ENCODE assay signal across 9 mouse cellular contexts in genomic region chr12:8498591-8499000, GRCm38 (mm10). TPM values are rescaled to one million over a fixed set of nuclear protein-coding genes. Genes with fewer than 3 reads are reported as not detected.
DNase-seq lines count a peak whose midpoint lies in the region; ATAC-seq and TF ChIP-seq lines count a peak whose summit lies in the region.
"Had no signal": no experiment of that assay in that cellular context is flagged by ENCODE, and none has a peak within 500 bp of the region (broad histone marks: within the 10 kb centered on the region; RNA-seq: fewer than 3 reads in every experiment).

No protein-coding gene starts in this region.

- H3K79me2 ChIP-seq in MEL (ENCODE audit: control insufficient read depth, insufficient read depth, low read length, poor library complexity) (no peaks in the 10 kb centered on the region; the same call in 1 of the 2 replicates), myocyte (ENCODE audit: control insufficient read depth, insufficient read depth) (peaks cover 35% of the 10 kb centered on the region)

- H3K9ac ChIP-seq in MEL (ENCODE audit: control insufficient read depth, low read depth, low read length, poor library complexity, severe bottlenecking) = no peak overlapping the region
- H3K9ac ChIP-seq in hindbrain, embryonic 13.5 days = peak overlapping the region; percentile 98
- peak overlapping the region; percentile 99 for H3K9ac ChIP-seq in limb, embryonic 15.5 days

- H3K4me2 ChIP-seq in hindbrain, embryonic 13.5 days = peak overlapping the region; percentile 91
- peak overlapping the region; percentile 67 for H3K4me2 ChIP-seq in limb, embryonic 15.5 days
- H3K4me2 ChIP-seq in myocyte (ENCODE audit: low read depth) = peak overlapping the region; percentile 30

- peaks cover 2 to 19% of the 10 kb centered on the region in 2 experiments for H3K4me1 ChIP-seq in MEL (ENCODE audit: control insufficient read depth in 1 of 2, insufficient read depth in 2 of 2, low read length in 2 of 2)
- H3K4me1 ChIP-seq in embryonic fibroblast, embryonic 13.5 days (ENCODE audit: control insufficient read depth, insufficient read depth, low read length) = peaks cover 10% of the 10 kb centered on the region
- peaks cover 35% of the 10 kb centered on the region for H3K4me1 ChIP-seq in hindbrain, embryonic 13.5 days (replicated peaks)
- H3K4me1 ChIP-seq in limb, embryonic 15.5 days = peaks cover 28% of the 10 kb centered on the region

- under 1% methylated on average over 12 of the region's 13 CpGs for WGBS in hindbrain, embryonic 13.5 days
- 2% methylated on average over 10 of the region's 13 CpGs for WGBS in limb, embryonic 15.5 days

- TF ChIP-seq EP300 in MEL (IDR thresholded peaks at IDR 0.05; ENCODE audit: low read depth in 1 of 2, low read length in 2 of 2) = no peak

- H3K27me3 ChIP-seq in MEL (ENCODE audit: control insufficient read depth in 1 of 2, insufficient read depth in 2 of 2, low read length in 2 of 2) = no peaks in the 10 kb centered on the region
- H3K27me3 ChIP-seq in hindbrain, embryonic 13.5 days = no peaks in the 10 kb centered on the region
- no peaks in the 10 kb centered on the region for H3K27me3 ChIP-seq in limb, embryonic 15.5 days
- no peaks in the 10 kb centered on the region for H3K27me3 ChIP-seq in myocyte (ENCODE audit: control insufficient read depth, insufficient read depth, insufficient read length)
- H3K27me3 ChIP-seq: Patski had no signal

- no peaks in the 10 kb centered on the region for H3K9me3 ChIP-seq in MEL (replicated peaks; ENCODE audit: insufficient read depth, low read length)
- H3K9me3 ChIP-seq in hindbrain, embryonic 13.5 days = no peaks in the 10 kb centered on the region
- H3K9me3 ChIP-seq in limb, embryonic 15.5 days = no peaks in the 10 kb centered on the region

- no peak overlapping the region for H3K27ac ChIP-seq in MEL (ENCODE audit: control insufficient read depth, low read depth, low read length)
- H3K27ac ChIP-seq in embryonic fibroblast, embryonic 13.5 days (ENCODE audit: insufficient read depth, low read length) = peak overlapping the region; percentile 84
- H3K27ac ChIP-seq in hindbrain, embryonic 13.5 days = peak overlapping the region; percentile 100
- peak overlapping the region; percentile 100 for H3K27ac ChIP-seq in limb, embryonic 15.5 days

- no peak for TF ChIP-seq RAD21 in MEL (IDR thresholded peaks at IDR 0.05; ENCODE audit: low read depth, low read length)

- H3K4me3 ChIP-seq in MEL (ENCODE audit: control insufficient read depth in 1 of 2, insufficient read depth in 1 of 2, low read depth in 2 of 2, low read length in 2 of 2) (peak overlapping the region; percentile 78 to 91; a peak in 3 of 4 replicates), myocyte (peak overlapping the region; percentile 100)
- H3K4me3 ChIP-seq in embryonic fibroblast, embryonic 13.5 days (ENCODE audit: insufficient read depth, low read length) = peak overlapping the region; percentile 60
- H3K4me3 ChIP-seq in hindbrain, embryonic 13.5 days = peak overlapping the region; percentile 81
- H3K4me3 ChIP-seq in limb, embryonic 15.5 days = peak overlapping the region; percentile 85

- no peak for TF ChIP-seq POLR2A in MEL (IDR thresholded peaks at IDR 0.05; ENCODE audit: control insufficient read depth in 1 of 2, insufficient read depth in 1 of 2, low read depth in 1 of 2, low read length in 2 of 2, poor library complexity in 1 of 2)
- no peak for TF ChIP-seq POLR2A in embryonic fibroblast, embryonic 13.5 days (IDR thresholded peaks at IDR 0.05; ENCODE audit: low read depth, low read length)
- TF ChIP-seq POLR2A in myocyte (IDR thresholded peaks at IDR 0.05; ENCODE audit: insufficient read length, low read depth) = no peak

- ATAC-seq in frontal cortex, adult (ENCODE audit: low TSS enrichment) = peak; percentile 2; the same call in 1 of the 2 replicates
- peak; percentile 2 for ATAC-seq in hindbrain, embryonic 13.5 days (ENCODE audit: low FRiP score)
- no peak for ATAC-seq in limb, embryonic 15.5 days (ENCODE audit: insufficient number of reproducible peaks, low FRiP score, low TSS enrichment, low read depth)

- no peaks in the 10 kb centered on the region; a peak in 1 of 4 replicates for H3K36me3 ChIP-seq in MEL (ENCODE audit: control insufficient read depth in 1 of 2, insufficient read depth in 2 of 2, low read length in 2 of 2)
- no peaks in the 10 kb centered on the region for H3K36me3 ChIP-seq in hindbrain, embryonic 13.5 days
- no peaks in the 10 kb centered on the region for H3K36me3 ChIP-seq in limb, embryonic 15.5 days
- H3K36me3 ChIP-seq in myocyte (ENCODE audit: control insufficient read depth, insufficient read depth) = no peaks in the 10 kb centered on the region

- TF ChIP-seq CTCF in MEL (IDR thresholded peaks at IDR 0.05 in 2 of 3, conservative IDR thresholded peaks at IDR 0.05 in 1 of 3; ENCODE audit: control insufficient read depth in 1 of 3, insufficient read depth in 1 of 3, low read depth in 2 of 3, low read length in 3 of 3, poor library complexity in 1 of 3, severe bottlenecking in 1 of 3) = peak in 1 of 3 experiments; percentile 2; a peak in 1 of 6 replicates
- TF ChIP-seq CTCF in embryonic fibroblast, embryonic 13.5 days (IDR thresholded peaks at IDR 0.05; ENCODE audit: borderline replicate concordance, insufficient read depth, low read length) = no peak

- peak overlapping the region; percentile 91 for H3ac ChIP-seq in myocyte (ENCODE audit: control insufficient read depth, insufficient read length)

- no peak for DNase-seq in frontal cortex, adult 2 months (ENCODE audit: extremely low spot score in 1 of 2, low spot score in 1 of 2)
- peak; percentile 8 for DNase-seq in MEL (ENCODE audit: low read depth, low spot score)
- no peak for DNase-seq in c-Kit-positive CD71-positive TER-119-positive erythroid progenitor cells, embryonic 14.5 days (ENCODE audit: low spot score)

TF ChIP-seq in MEL, 35 proteins besides CTCF, POLR2A, EP300 and RAD21:
- TF ChIP-seq E2F4 (IDR thresholded peaks at IDR 0.05; ENCODE audit: borderline replicate concordance, low read depth, low read length) (no peak), RCOR1 (IDR thresholded peaks at IDR 0.05; ENCODE audit: low read depth, low read length) (no peak), MYC (IDR thresholded peaks at IDR 0.05; ENCODE audit: low read depth, low read length) (no peak), NRF1 (IDR thresholded peaks at IDR 0.05; ENCODE audit: insufficient read depth, low read depth, low read length, poor library complexity, severe bottlenecking) (no peak), JUND (IDR thresholded peaks at IDR 0.05; ENCODE audit: low read depth, low read length) (no peak), MAX (IDR thresholded peaks at IDR 0.05; ENCODE audit: low read length) (no peak), SIN3A (IDR thresholded peaks at IDR 0.05; ENCODE audit: low read length) (no peak), KAT2A (conservative IDR thresholded peaks at IDR 0.05; ENCODE audit: low read depth, low read length) (no peak), ZMIZ1 (IDR thresholded peaks at IDR 0.05; ENCODE audit: low read depth, low read length) (no peak), POLR2AphosphoS2 (IDR thresholded peaks at IDR 0.05; ENCODE audit: low read length) (no peak), MAZ (IDR thresholded peaks at IDR 0.05; ENCODE audit: low read depth, low read length) (no peak)

TF ChIP-seq in myocyte, 11 proteins besides CTCF, POLR2A, EP300 and RAD21:
- no peak for TF ChIP-seq TCF3 (IDR thresholded peaks at IDR 0.05; ENCODE audit: insufficient read length, low read depth)
- no peak for TF ChIP-seq USF1 (IDR thresholded peaks at IDR 0.05; ENCODE audit: low read depth)
- peak in 2 of 3 experiments; percentile 6 to 29 for TF ChIP-seq MYOD1 (IDR thresholded peaks at IDR 0.05; ENCODE audit: control insufficient read depth in 1 of 3, insufficient read length in 2 of 3, low read depth in 2 of 3)
- TF ChIP-seq MYOG (IDR thresholded peaks at IDR 0.05; ENCODE audit: control insufficient read depth in 1 of 3, insufficient read depth in 1 of 3, insufficient read length in 2 of 3, low read depth in 2 of 3) = peak in 1 of 3 experiments; percentile 18
- TF ChIP-seq SRF (IDR thresholded peaks at IDR 0.05; ENCODE audit: control insufficient read depth, insufficient read length, low read depth) = no peak
- TF ChIP-seq TCF12 (IDR thresholded peaks at IDR 0.05; ENCODE audit: insufficient read depth, poor library complexity, severe bottlenecking) = no peak
- TF ChIP-seq E2F4 (IDR thresholded peaks at IDR 0.05; ENCODE audit: insufficient read depth) = no peak
- TF ChIP-seq POLR2AphosphoS2 (IDR thresholded peaks at IDR 0.05; ENCODE audit: insufficient read length, low read depth) = no peak
- no peak for TF ChIP-seq MAX (IDR thresholded peaks at IDR 0.05; ENCODE audit: low read depth)

RNA-seq across cellular contexts. Expression of gene Rhob, which starts 1.2 kb away (rescaled TPM):
- polyA plus RNA-seq in frontal cortex, adult 2 months (2012; rRNA removed) = 285 and 316 TPM in 2 replicates
- total RNA-seq in MEL (2012; rRNA removed) = 1.4 and 1.8 TPM in 2 replicates
- 1 to 10 TPM in 1 of 2 experiments, not detected in 1; 6.0 TPM for polyA plus RNA-seq in MEL (2012; ENCODE audit: insufficient read depth in 1 of 2, insufficient read length in 2 of 2, low read depth in 1 of 2, low replicate concordance in 2 of 2, missing spikeins in 1 of 2)
- 89.8 and 121 TPM in 2 replicates for polyA plus RNA-seq in embryonic fibroblast, embryonic 13.5 days (2011; ENCODE audit: insufficient read length, low read depth, missing spikeins)
- 68.7 and 71.7 TPM in 2 replicates for polyA plus RNA-seq in hindbrain, embryonic 13.5 days (2015; fragmentation: Nextera tagmentation; extraction: Ambion mirVana)
- 54.1 and 60.5 TPM in 2 replicates for polyA plus RNA-seq in limb, embryonic 15.5 days (2015; fragmentation: Nextera tagmentation; extraction: Ambion mirVana)
- 415 TPM for polyA plus RNA-seq in myocyte (2012; fragmentation: generic; extraction: Trizol)

Comparison
In these comparisons a context has a peak if more than half of its experiments do, and no peak if none do; other contexts are left out.
1. H3K4me2 ChIP-seq: peak in every context shown above with its lines; median percentile 91 in hindbrain, embryonic 13.5 days; 67 in limb, embryonic 15.5 days; 30 in myocyte.